Mouse (Mus musculus): ENCODE results near the gene Hoxd4.

Gene Hoxd4

GRCm38 (mm10) chr2:74691022-74691951 lies 20.4 kb upstream of the Hoxd4 start, which contains the start of gene Hoxd10:
Hoxd10 (plus strand) TSS chr2:74691924.
- in situ Hi-C loops (cut with MboI, MseI), result loop anchor here (25.0 kb wide), 1 partner anchor 896 kb away; no protein-coding TSS in a partner anchor

- in situ Hi-C loops (cut with MboI, MseI), result loop anchor here (25.0 kb wide), 1 partner anchor 895 kb away; no protein-coding TSS in a partner anchor
Measured at GRCm38 (mm10) chr2:74691995-74692807, 19.5 kb upstream of the Hoxd4 start.

DNA sequence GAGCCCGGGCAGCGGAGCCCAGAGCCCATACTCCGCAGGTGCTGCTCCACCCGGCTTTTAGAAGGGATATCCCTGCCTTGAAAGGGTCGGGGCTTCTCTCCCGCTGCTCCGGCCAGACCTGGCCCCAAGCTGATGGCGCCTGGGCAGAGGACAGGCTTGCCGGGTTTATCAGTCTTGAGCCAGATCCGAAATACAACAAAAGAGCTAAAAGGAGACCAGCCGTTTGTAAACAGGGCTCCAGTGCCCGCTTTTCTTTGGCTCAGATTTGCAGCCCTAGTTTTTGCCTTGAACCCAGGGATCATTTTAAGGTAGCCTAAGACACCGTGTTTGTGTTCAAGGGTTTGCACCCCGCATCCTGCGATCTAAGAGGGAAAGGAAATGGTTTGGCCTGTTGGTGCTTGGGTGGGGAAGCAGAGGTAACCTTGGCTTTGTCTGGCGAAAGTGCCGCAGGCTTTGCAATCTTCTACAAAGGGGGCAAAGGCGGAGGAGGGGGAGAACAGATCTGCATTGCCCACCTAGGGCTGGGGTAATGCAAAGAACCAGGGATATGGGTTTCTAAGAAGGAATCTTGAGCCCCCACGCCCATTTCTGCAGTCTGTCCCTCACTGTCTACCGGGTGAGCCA lies 18.8 kb upstream of the Hoxd4 start:
- in situ Hi-C loops (cut with MboI, MseI), result loop anchor here (25.0 kb wide), 1 partner anchor 894 kb away; no protein-coding TSS in a partner anchor

DNA sequence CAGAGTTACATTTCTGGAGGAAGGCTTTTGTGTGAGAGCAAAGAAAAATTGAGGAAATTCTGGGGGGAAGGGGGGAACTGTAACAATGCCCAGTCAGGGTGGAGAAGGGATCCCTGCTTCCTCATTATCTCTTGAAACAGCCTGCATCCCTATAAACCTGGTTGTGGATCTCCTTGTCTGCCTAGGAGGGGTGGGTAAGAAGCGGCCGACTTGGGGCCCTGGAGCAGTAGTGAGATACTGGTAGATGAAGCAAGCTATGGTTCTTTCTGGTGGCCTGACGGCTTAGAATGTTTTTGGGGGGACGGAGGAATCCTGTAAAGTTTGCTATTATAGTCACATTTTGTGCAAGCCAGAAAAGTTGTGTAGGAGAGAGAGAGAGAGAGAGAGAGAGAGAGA lies 18.3 kb upstream of the Hoxd4 start:
- in situ Hi-C loops (cut with MboI, MseI), result loop anchor here (25.0 kb wide), 1 partner anchor 894 kb away; no protein-coding TSS in a partner anchor

DNA sequence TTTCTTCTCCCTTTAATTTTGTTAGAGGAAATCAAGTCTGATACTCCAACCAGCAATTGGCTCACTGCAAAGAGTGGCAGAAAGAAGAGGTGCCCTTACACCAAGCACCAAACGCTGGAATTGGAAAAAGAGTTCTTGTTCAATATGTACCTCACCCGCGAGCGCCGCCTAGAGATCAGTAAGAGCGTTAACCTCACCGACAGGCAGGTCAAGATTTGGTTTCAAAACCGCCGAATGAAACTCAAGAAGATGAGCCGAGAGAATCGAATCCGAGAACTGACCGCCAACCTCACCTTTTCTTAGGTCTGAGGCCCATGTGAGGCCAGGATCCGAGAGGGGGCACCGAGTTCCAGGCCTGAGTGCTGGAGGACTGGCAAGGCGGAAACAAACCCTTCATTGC lies 17.7 kb upstream of the Hoxd4 start:
- in situ Hi-C loops (cut with MboI, MseI), result loop anchor here (25.0 kb wide), 1 partner anchor 893 kb away; no protein-coding TSS in a partner anchor

- in situ Hi-C loops (cut with MboI, MseI), result loop anchor here (25.0 kb wide), 1 partner anchor 892 kb away; no protein-coding TSS in a partner anchor
Measured at GRCm38 (mm10) chr2:74695383-74695782, 16.3 kb upstream of the Hoxd4 start.

DNA sequence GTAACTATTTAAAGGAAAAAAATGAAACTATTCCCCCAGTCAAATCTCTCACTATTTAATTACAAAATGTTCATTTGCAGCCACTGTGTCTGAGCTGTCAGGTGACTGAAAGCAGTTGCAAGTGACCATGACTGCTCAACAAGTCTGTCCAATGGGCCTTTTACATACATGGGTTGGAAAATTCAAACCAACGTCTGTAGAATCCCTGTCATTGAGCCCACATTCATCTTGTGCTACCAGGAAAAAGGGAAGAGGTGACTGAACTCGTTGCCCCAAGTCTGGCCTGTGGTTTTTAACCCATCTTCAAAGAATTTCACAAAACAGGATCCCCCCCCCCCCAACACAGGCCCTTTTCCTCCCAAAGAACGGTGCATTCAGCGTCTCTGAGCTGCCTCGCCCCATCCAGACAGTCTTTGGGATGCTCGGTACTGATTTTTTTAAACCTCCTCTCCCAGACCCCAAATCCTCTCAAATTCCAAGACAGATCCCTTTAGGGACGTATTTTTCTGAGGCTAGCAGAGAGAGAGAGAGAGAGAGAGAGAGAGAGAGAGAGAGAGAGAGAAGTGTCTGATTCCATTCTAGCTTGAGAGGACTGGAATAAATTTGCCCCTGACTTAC lies 15.8 kb upstream of the Hoxd4 start:
- in situ Hi-C loops (cut with MboI, MseI), result loop anchor here (25.0 kb wide), 1 partner anchor 891 kb away; no protein-coding TSS in a partner anchor

- in situ Hi-C loops (cut with MboI, MseI), result loop anchor here (25.0 kb wide), 1 partner anchor 891 kb away; no protein-coding TSS in a partner anchor
Measured at GRCm38 (mm10) chr2:74696442-74697335, 15.0 kb upstream of the Hoxd4 start.

DNA sequence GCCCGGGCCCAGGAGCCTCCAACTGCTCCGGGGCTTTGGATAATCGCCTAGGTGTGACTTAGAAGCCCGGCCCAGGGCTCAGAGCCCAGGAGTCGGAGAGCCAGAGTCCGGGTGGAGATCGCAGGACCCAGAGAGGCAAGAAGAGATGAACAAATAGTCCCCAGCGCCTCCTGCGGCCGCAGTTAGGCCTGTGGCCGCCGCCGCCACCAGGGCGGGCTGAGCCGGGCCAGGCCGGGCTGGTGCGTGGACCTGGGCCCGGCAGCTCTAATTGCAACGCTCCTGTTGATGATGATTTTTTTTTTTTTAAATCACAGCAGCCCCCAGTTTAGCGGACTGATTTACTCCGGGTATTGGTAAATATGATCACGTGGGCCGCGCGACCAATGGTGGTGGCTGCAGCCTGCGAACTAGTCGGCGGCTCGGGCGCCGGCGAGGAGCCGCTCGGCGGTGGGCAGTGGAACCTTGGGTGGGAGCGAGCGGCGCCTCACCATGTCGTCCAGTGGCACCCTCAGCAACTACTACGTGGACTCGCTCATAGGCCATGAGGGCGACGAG lies 14.1 kb upstream of the Hoxd4 start, which contains the start of gene Hoxd9:
TSS of gene Hoxd9 (plus strand) at position 161 of the 555 bp plus-strand sequence.
- in situ Hi-C loops (cut with MboI, MseI), result loop anchor here (25.0 kb wide), 1 partner anchor 890 kb away; no protein-coding TSS in a partner anchor

DNA sequence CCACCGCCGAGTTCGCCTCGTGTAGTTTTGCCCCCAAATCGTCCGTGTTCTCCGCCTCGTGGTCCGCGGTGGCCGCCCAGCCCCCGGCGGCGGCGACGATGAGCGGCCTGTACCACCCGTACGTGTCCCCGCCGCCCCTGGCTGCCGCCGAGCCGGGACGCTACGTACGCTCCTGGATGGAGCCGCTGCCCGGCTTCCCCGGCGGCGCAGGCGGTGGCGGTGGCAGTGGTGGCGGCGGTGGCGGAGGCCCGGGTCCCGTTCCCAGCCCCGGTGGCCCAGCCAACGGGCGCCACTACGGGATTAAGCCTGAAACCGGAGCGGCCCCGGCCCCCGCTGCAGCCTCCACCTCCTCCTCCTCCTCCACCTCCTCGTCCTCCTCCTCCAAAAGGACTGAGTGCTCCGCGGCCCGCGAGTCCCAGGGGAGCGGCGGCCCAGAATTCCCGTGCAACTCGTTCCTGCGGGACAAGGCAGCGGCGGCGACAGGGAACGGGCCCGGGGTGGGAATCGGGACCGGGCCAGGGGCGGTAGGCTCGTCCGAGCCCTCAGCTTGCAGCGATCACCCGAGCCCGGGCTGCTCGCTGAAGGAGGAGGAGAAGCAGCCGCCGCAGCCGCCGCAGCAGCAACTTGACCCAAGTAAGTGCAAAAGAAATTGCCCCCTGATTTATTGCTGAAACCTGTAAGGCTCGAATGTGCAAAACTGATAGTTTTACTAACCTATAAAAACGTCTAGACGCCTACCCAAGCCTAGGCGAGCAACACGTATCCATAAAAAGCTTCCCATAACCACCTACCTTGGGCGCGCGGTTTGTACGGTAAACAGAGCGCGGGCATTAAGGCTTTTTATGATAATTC lies 13.3 kb upstream of the Hoxd4 start:
- in situ Hi-C loops (cut with MboI, MseI), result loop anchor here (25.0 kb wide), 1 partner anchor 889 kb away; no protein-coding TSS in a partner anchor

GRCm38 (mm10) chr2:74699053-74699430 lies 12.7 kb upstream of the Hoxd4 start:
- in situ Hi-C loops (cut with MboI, MseI), result loop anchor here (25.0 kb wide), 1 partner anchor 888 kb away; no protein-coding TSS in a partner anchor

GRCm38 (mm10) chr2:74699664-74700545 lies 11.8 kb upstream of the Hoxd4 start:
- in situ Hi-C loops (cut with MboI, MseI), result loop anchor here (25.0 kb wide), 1 partner anchor 887 kb away; no protein-coding TSS in a partner anchor

GRCm38 (mm10) chr2:74700546-74701112 lies 11.1 kb upstream of the Hoxd4 start:
- in situ Hi-C loops (cut with MboI, MseI), result no loop called here

- in situ Hi-C loops (cut with MboI, MseI), result no loop called here
Measured at GRCm38 (mm10) chr2:74701949-74702819, 9.5 kb upstream of the Hoxd4 start.

DNA sequence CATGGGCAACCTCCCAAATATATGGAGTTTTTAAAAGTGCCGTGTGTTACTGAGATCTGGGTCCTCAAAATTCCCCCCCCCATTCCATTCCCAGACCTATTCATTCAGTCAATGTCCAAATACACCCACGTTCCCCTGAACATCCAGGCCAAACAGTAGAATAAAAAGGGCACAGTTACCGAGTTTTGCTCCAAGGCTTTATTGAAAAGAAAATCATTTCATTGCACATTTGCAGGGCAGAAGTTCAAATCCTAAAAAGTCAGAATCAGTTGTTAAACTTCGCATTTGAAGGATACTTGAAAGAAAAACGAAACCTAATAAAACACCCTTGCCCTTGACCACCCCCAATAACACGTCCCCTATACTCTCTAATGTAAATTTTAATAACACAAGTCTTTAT lies 8.9 kb upstream of the Hoxd4 start:
- in situ Hi-C loops (cut with MboI, MseI), result no loop called here

GRCm38 (mm10) chr2:74703317-74703716 lies 8.4 kb upstream of the Hoxd4 start:
- in situ Hi-C loops (cut with MboI, MseI), result no loop called here
